Mouse (Mus musculus) ES-E14 (cell line): ENCODE results near the gene Mex3a. TPM values are rescaled to one million over a fixed set of nuclear protein-coding genes. Genes with fewer than 3 reads are reported as not detected.

ENCODE experiments used
- DNase-seq: peaks from one replicate; pipeline ENCODE4 v3.0.0-alpha.2; 2013; ENCODE audit warnings: low read depth, low spot score
- H3K27ac ChIP-seq: 2 replicates; pipeline ENCODE4 v1.5.1; 2012; ENCODE audit warnings: low read depth, mild to moderate bottlenecking, low read length, moderate library complexity, mixed read lengths; ENCODE audit not compliant: poor library complexity, insufficient read depth, severe bottlenecking
- H3K36me3 ChIP-seq: 2 replicates; pipeline ENCODE4 v1.6.1; 2012; ENCODE audit warnings: mild to moderate bottlenecking, low read length, moderate library complexity, mixed read lengths; ENCODE audit not compliant: control insufficient read depth, poor library complexity, insufficient read depth, severe bottlenecking
- H3K4me1 ChIP-seq, 2 experiments: fragments of 150-350 bp in 1 of 2; sonication (generic) in 1 of 2; 2 replicates each; pipeline ENCODE4 v1.6.1; 2012; ENCODE audit warnings: low read length in 2 of 2, mild to moderate bottlenecking in 1 of 2, mixed read lengths in 1 of 2; ENCODE audit not compliant: control insufficient read depth in 2 of 2, insufficient read depth in 2 of 2, poor library complexity in 1 of 2
- H3K4me3 ChIP-seq, 2 experiments: fragments of 150-350 bp in 1 of 2; sonication (generic) in 1 of 2; 2 replicates each; pipeline ENCODE4 v1.5.1; 2012; ENCODE audit warnings: low read length in 2 of 2, low read depth in 1 of 2, mild to moderate bottlenecking in 1 of 2, mixed read lengths in 1 of 2; ENCODE audit not compliant: insufficient read depth in 1 of 2, poor library complexity in 1 of 2, severe bottlenecking in 1 of 2
- H3K9ac ChIP-seq: 2 replicates; pipeline ENCODE4 v1.6.1; 2012; ENCODE audit warnings: low read depth, mild to moderate bottlenecking, low read length, mixed read lengths; ENCODE audit not compliant: poor library complexity, insufficient read depth, severe bottlenecking
- H3K9me3 ChIP-seq: fragments of 150-350 bp; sonication (generic); 2 replicates; pipeline ENCODE4 v1.6.1; 2012; ENCODE audit warnings: low read depth, mild to moderate bottlenecking, low read length; ENCODE audit not compliant: control insufficient read depth, insufficient read depth
- CHD2 ChIP-seq: IDR thresholded peaks from 2 replicates; pipeline ENCODE4 v1.6.1; 2014; ENCODE audit warnings: mild to moderate bottlenecking, low read depth, low read length, inconsistent platforms
- HCFC1 ChIP-seq: IDR thresholded peaks from 2 replicates; pipeline ENCODE4 v1.6.1; 2012; ENCODE audit warnings: low read length, inconsistent platforms, borderline replicate concordance; ENCODE audit not compliant: insufficient read depth
- MAFK ChIP-seq: IDR thresholded peaks from 2 replicates; pipeline ENCODE4 v1.6.1; 2014; ENCODE audit warnings: mild to moderate bottlenecking, low read depth, low read length, inconsistent platforms; ENCODE audit not compliant: insufficient read depth
- ZC3H11A ChIP-seq: IDR thresholded peaks from 2 replicates; pipeline ENCODE4 v1.6.1; 2012; ENCODE audit warnings: low read depth, mild to moderate bottlenecking, inconsistent platforms, low read length, borderline replicate concordance
- ZNF384 ChIP-seq: IDR thresholded peaks from 2 replicates; pipeline ENCODE4 v1.6.1; 2012; ENCODE audit warnings: low read depth, low read length, inconsistent platforms
- in situ Hi-C, 2 experiments: fragments of 600-800 bp; cut with MboI; formaldehyde crosslinking; loops; one replicate each; pipeline ENCODE4 v1.15.1; 2025; ENCODE audit warnings: low sequenced_read_pairs in 2 of 2, inconsistent platforms in 1 of 2; ENCODE audit not compliant: unreplicated experiment in 2 of 2
- total RNA-seq: library from RNA; depleted of rRNA; stranded (reverse); fragments of 300-350 nt; gene quantifications from 2 replicates; pipeline ENCODE4 v1.2.3, GENCODE M21; 2012

Mex3a gene
- total RNA-seq, 1 experiment: 24.9 TPM

DNA sequence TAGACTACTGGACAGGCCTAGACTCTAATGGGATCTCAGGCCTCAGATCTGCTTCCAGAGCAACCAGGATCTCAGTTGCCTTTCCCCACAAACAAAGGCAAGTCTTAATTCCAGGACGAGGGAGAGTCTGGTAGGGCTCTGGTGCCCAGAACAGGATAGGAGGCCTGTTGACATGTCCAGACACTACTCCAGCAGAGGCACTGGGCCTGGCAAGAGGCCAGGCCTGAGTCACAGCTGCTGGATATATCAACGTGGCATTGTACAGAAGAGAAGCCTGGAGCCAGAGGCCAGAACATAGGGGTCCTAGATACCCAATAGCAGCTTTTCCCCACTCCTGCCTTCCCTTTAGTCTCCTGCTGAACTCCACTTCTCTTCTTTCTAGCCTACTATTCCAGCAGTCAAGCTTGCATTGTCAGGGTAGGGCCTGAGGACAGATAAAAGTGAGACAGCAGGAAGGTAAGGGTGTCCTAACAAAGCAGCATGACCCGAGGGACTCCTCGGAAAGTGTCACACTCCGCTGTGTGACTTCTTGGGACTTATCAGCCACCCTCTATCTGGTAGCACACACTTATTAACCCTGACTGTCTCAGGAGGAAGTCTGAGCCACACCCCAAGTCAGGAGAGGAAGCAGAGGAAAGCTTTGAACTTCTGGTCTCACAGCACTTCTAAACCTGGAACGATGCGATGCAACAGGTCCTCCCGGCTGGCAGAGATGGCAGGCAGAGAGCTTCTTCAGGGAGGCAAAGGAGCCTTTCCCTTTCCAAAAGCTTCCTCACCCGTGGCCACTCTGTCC is 37.2 kb upstream of the Mex3a start:
- H3K4me1 ChIP-seq: peaks cover 7 to 11% of the 10 kb centered on the region in 2 experiments; a peak in 3 of 4 replicates
- H3K9ac ChIP-seq: no peak overlapping the region
- in situ Hi-C loops: no loop called here
- no peak overlapping the region for H3K4me3 ChIP-seq
- H3K36me3 ChIP-seq: no peaks in the 10 kb centered on the region
- no peaks in the 10 kb centered on the region for H3K9me3 ChIP-seq
- no peak overlapping the region for H3K27ac ChIP-seq
- no peak for TF ChIP-seq MAFK
- TF ChIP-seq ZC3H11A: no peak
- TF ChIP-seq ZNF384: no peak
- no peak for TF ChIP-seq HCFC1
- TF ChIP-seq CHD2: no peak
- DNase-seq: no peak

DNA sequence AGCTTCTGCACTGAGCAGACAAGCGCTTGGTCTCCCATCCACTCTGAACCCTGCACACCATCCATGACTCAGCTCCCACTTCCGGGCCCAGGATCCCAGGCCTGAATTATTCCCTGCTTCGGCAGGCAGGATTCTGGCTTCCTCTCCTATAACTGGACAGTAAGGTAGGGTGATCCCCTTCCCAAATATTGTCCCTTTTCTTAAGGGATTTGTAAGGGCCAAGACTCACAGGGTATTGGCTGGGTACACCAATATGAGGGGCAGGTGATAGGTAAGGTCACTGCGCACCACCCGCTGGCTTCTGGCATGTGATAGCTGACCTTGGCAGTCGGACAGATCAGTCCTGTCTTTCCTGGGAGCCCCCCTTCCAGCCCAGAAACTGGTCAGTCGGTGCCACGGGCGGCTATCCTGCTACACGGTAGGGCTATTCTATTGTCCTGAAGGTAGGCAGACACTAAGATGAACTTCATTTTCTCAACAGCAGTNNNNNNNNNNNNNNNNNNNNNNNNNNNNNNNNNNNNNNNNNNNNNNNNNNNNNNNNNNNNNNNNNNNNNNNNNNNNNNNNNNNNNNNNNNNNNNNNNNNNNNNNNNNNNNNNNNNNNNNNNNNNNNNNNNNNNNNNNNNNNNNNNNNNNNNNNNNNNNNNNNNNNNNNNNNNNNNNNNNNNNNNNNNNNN is 36.3 kb upstream of the Mex3a start:
- Histone ChIP-seq H3K4me3 (no peak overlapping the region), H3K9ac (no peak overlapping the region), H3K36me3 (no peaks in the 10 kb centered on the region), H3K9me3 (no peaks in the 10 kb centered on the region), H3K27ac (no peak overlapping the region), H3K4me1 (peaks cover 7 to 8% of the 10 kb centered on the region in 2 experiments; a peak in 3 of 4 replicates)
- no peak for TF ChIP-seq HCFC1
- TF ChIP-seq ZC3H11A: no peak
- no peak for TF ChIP-seq MAFK
- in situ Hi-C loops: no loop called here
- DNase-seq: no peak

DNA sequence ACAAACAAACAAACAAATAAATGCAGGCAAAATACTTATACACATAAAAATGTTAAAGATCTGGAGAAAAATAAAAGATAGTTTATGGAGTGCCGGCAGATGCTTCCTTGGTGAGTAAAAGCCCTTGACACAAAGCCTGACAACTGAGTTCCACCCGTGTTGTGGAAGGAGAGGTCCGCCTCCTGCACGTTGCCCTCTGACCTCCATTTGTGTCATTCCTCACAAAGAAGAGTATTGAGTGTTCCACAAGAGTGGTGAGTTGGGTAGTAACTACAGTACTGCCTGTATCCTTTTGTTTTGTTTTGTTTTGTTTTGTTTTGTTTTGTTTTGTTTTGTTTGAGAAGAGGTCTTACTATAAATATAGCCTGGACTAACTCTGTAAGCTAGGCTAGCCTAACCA is 32.6 kb upstream of the Mex3a start:
- H3K27ac ChIP-seq: no peak overlapping the region
- no peak for TF ChIP-seq ZC3H11A
- no peak for TF ChIP-seq HCFC1
- TF ChIP-seq ZNF384: no peak
- no peak for TF ChIP-seq MAFK
- no peak for TF ChIP-seq CHD2
- no peak overlapping the region for H3K4me3 ChIP-seq
- H3K36me3 ChIP-seq: no peaks in the 10 kb centered on the region
- in situ Hi-C loops: no loop called here
- H3K4me1 ChIP-seq: peaks cover 2 to 15% of the 10 kb centered on the region in 2 experiments; a peak in 3 of 4 replicates
- H3K9ac ChIP-seq: no peak overlapping the region
- no peak for DNase-seq
- H3K9me3 ChIP-seq: no peaks in the 10 kb centered on the region

- Histone ChIP-seq H3K9ac (no peak overlapping the region), H3K9me3 (no peaks in the 10 kb centered on the region), H3K4me3 (no peak overlapping the region), H3K4me1 (peaks cover 2 to 19% of the 10 kb centered on the region in 2 experiments; a peak in 3 of 4 replicates), H3K36me3 (no peaks in the 10 kb centered on the region), H3K27ac (no peak overlapping the region)
- in situ Hi-C loops: no loop called here
- TF ChIP-seq HCFC1: no peak
- TF ChIP-seq MAFK: no peak
- no peak for TF ChIP-seq ZC3H11A
- no peak for TF ChIP-seq CHD2
- TF ChIP-seq ZNF384: no peak
- no peak for DNase-seq
Observed at GRCm38 (mm10) chr3:88500087-88500486, 32.1 kb upstream of the Mex3a start.
